ENCODE assay signal across 34 mouse cellular contexts in the genomic region with DNA sequence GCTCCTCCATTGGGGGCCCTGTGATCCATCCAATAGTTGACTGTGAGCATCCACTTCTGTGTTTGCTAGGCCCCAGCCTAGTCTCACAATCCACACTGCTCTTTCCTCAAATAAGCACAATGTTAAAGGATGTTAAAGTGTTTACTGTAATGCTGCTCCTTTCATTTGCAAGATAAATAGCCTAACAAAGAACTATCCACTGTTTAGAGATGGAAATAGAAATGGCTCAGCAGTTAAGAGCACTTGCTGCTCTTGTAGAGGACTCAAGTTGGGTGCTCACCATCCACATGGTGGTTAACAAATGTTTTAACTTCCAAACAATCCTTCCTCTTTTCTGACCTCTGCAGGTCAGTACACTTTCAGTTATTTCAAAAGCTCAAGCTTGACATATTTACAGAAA.
"Had no signal": no experiment of that assay in that cellular context is flagged by ENCODE, and none has a peak within 500 bp of the region (broad histone marks: within the 10 kb centered on the region; RNA-seq: fewer than 3 reads in every experiment).

No protein-coding gene starts in this region.

- H3K4me1 ChIP-seq: heart, embryonic 12.5 days; heart, embryonic 13.5 days; heart, embryonic 15.5 days; hindbrain, embryonic 12.5 days; hindbrain, embryonic 13.5 days; hindbrain, embryonic 15.5 days; intestine, embryonic 15.5 days; kidney, embryonic 15.5 days had no signal

- H3K9me3 ChIP-seq: heart, embryonic 12.5 days; heart, embryonic 13.5 days; heart, embryonic 15.5 days; hindbrain, embryonic 10.5 days; hindbrain, embryonic 12.5 days; hindbrain, embryonic 13.5 days; hindbrain, embryonic 15.5 days; intestine, embryonic 15.5 days; kidney, embryonic 15.5 days had no signal

- H3K36me3 ChIP-seq: heart, embryonic 12.5 days; heart, embryonic 13.5 days; heart, embryonic 15.5 days; hindbrain, embryonic 10.5 days; hindbrain, embryonic 12.5 days; hindbrain, embryonic 13.5 days; hindbrain, embryonic 15.5 days; intestine, embryonic 15.5 days; kidney, embryonic 15.5 days had no signal

- H3K9ac ChIP-seq: heart, embryonic 12.5 days; heart, embryonic 13.5 days; heart, embryonic 15.5 days; hindbrain, embryonic 12.5 days; hindbrain, embryonic 13.5 days; hindbrain, embryonic 14.5 days; hindbrain, embryonic 15.5 days; intestine, embryonic 15.5 days; kidney, embryonic 15.5 days had no signal

- ATAC-seq: hindbrain, embryonic 16.5 days; hindbrain, postnatal 0 days; inflammation-experienced regulatory T-cells, adult 6 months; intestine, embryonic 15.5 days; intestine, embryonic 16.5 days had no signal

- H3K27ac ChIP-seq: heart, embryonic 13.5 days; heart, embryonic 15.5 days; hindbrain, embryonic 10.5 days; hindbrain, embryonic 12.5 days; hindbrain, embryonic 13.5 days; hindbrain, embryonic 14.5 days; hindbrain, embryonic 15.5 days; hindbrain, postnatal 0 days; intestine, embryonic 15.5 days; kidney, embryonic 15.5 days; kidney, postnatal 0 days; layer of hippocampus, adult 2 months; left cerebral cortex, adult 2 months had no signal

- H3K4me3 ChIP-seq: heart, embryonic 12.5 days; heart, embryonic 13.5 days; heart, embryonic 15.5 days; hindbrain, embryonic 10.5 days; hindbrain, embryonic 12.5 days; hindbrain, embryonic 13.5 days; hindbrain, embryonic 15.5 days; intestine, embryonic 15.5 days; kidney, embryonic 15.5 days; layer of hippocampus, adult 2 months; left cerebral cortex, adult 2 months had no signal

- H3K4me2 ChIP-seq: heart, embryonic 11.5 days; heart, embryonic 12.5 days; heart, embryonic 13.5 days; heart, embryonic 15.5 days; hindbrain, embryonic 12.5 days; hindbrain, embryonic 13.5 days; hindbrain, embryonic 14.5 days; hindbrain, embryonic 15.5 days; intestine, embryonic 15.5 days; kidney, embryonic 15.5 days had no signal

- DNase-seq: heart, postnatal 10 days; heart, postnatal 14 days; heart, postnatal 36 days; heart, postnatal 4 days; kidney, adult 11 months; kidney, adult 18-20 months; kidney, adult 2 months; kidney, adult 8-10 months; kidney, adult 9 months; kidney, postnatal 10 days; kidney, postnatal 14 days; kidney, postnatal 25 days; kidney, postnatal 36 days; kidney, postnatal 4 days; layer of hippocampus, adult 9-11 months; layer of hippocampus, postnatal 36 days had no signal

- H3K27me3 ChIP-seq: heart, embryonic 12.5 days; heart, embryonic 13.5 days; heart, embryonic 15.5 days; hindbrain, embryonic 12.5 days; hindbrain, embryonic 13.5 days; hindbrain, embryonic 15.5 days; intestine, embryonic 15.5 days; kidney, embryonic 15.5 days had no signal
